Mouse (Mus musculus): ENCODE measurements around the gene Man2a1. TPM values are rescaled to one million over a fixed set of nuclear protein-coding genes. Genes with fewer than 3 reads are reported as not detected.

Gene Man2a1
- total RNA-seq, 2 experiments from 2014 or later: 15.2 to 30.9 TPM

DNA sequence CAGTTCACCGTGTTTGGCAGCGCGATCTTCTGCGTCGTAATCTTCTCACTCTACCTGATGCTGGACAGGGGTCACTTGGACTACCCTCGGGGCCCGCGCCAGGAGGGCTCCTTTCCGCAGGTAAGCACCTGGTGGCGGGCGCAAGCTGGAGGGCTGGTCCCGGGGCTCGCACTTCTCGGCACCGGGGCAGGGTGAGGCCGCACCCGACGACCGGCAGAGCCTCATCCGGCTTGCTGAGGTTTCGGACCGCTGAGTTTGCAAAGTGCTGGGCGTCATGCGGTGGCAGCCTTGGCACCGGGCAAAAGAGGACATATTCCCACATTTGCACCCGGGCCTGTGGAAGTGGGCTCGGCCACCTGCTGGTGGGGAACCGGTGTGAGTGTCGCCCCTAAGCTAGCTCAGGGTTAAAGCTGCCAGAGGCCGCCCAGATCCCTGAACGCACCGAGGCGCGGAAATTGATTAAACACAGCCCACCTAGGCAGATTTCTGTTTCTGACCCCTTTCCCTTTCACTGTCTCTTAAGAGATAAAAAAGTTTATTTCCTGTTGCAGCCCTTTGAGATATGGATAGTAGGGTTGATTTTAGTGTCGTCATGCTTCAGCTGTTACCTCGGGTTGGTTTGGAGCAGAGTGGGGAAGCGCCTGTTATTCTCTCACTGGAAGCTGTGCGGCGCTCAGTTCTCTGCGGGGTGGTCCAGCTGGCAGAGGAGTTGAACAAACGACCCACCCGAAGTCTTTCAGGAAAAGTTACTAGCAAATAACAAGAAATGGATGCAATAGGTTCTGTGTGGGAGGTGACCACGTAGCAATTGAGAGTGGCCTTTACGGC, 1.4 kb downstream of the Man2a1 start:
- ATAC-seq (replicated peaks; ENCODE audit: low FRiP score, poor library complexity, severe bottlenecking): 0 out of 2 replicates have a peak, but pooled peaks have one; percentile 18

DNA sequence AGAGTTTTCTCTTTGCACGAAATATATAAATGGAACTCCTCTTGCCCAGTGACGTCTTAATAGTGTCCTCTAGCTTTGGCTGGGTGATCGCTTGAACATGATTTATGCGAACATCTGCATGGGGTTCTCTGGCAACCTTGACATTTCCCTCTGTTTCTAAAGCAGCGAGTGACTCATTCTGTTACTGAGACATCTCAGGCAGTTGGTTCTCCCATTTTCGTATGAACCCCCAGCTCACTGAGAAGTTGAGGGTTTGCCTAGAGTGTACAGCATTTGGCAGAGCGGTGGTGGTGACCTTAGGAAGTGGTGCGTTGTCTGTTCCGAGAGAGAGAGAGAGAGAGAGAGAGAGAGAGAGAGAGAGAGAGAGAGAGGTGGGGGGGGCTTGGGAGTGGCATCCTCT, 2.6 kb downstream of the Man2a1 start:
- no peak for ATAC-seq (replicated peaks; ENCODE audit: low FRiP score, poor library complexity, severe bottlenecking)

DNA sequence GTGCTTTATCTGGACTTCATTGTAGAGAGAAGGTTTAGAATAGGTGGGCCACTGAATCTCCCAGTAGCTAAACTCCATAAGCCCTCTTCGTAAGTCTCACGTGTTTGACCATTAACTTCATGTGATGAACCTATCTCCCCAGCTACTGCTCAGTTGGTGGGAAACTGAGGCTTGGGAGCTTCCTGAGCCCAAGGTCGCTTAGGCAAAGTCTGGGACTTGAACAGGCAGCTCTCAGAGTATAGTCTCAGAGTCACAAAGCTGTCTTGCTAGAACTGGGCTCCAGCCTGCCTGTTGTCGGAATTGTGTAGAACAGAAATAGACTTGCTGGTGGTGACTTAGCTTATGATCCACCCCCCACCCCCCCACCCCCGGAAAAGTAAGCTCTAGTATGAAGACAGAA, 3.0 kb downstream of the Man2a1 start:
- no peak for ATAC-seq (replicated peaks; ENCODE audit: low FRiP score, poor library complexity, severe bottlenecking)

DNA sequence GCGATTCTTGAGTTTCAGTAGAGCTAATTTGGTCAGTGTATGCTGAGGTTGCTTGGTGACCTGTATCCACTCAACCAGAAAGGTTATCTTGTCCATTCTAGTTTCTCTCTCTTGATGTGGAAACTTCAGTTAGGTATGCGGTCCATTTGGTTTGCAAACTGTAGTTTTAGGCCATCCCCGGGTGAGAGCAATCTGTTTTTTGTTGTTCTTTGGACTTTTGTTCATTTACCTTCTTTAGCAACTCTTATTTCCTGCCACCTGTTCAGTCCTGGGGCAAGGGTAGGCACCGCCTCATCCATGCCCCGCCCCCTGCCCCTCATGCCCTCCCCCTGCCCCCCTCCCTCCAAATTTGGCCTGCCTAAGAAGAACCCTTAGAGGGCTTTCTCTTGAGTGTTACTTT, 3.6 kb downstream of the Man2a1 start:
- ATAC-seq (replicated peaks; ENCODE audit: low FRiP score, poor library complexity, severe bottlenecking): no peak

DNA sequence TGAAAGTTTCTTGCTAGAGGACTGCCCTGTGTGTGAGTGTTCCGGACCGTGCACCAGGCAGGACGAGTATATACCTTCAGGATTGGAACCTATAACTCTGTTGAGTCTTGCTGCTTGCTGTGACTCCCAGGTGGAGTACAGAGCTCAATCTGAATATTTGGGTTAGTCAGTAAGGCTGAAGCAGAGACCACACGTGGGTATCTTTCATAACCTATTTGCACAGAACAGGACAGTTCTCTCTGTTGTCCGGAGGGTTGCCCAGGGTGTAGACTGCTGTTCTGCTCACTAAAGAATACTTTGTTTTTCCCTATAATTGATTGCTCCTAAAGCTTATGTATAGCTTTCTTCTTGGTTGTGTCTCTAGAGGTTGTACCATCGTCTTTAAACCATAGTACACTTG, 7.7 kb downstream of the Man2a1 start:
- no peak for ATAC-seq (replicated peaks; ENCODE audit: low FRiP score, poor library complexity, severe bottlenecking)

DNA sequence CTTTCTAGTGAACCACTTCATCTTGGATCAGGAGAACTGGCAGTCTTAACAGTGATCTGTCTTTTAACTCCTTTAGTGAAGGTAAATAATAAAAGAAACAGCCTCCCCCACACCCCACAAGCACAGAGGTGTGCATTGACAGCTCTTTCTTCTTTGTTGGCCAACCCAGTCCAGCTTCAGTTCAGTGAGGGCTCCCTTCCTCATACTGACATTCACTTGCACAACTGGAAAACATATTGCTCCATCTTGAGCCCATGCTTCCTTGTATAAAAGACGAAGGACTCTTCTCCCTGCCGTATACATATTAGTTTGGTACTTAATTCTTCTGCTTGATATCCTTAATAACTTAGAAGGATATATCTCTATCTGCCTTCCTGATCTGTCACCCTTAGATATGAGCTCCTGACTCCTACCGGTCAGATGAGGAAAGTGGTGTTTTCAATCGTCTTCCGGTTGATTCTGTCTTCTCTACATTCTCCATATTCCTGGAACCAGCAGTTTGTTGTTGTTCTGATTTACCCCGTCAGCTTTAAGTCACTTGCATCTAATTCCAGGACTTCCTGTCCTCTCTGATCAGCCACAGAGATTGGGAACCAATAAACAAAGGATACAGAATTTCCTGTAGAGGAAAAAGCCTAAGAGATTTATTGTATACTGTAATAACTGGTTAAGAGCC, 8.5 kb downstream of the Man2a1 start:
- ATAC-seq (replicated peaks; ENCODE audit: low FRiP score, poor library complexity, severe bottlenecking): no peak

DNA sequence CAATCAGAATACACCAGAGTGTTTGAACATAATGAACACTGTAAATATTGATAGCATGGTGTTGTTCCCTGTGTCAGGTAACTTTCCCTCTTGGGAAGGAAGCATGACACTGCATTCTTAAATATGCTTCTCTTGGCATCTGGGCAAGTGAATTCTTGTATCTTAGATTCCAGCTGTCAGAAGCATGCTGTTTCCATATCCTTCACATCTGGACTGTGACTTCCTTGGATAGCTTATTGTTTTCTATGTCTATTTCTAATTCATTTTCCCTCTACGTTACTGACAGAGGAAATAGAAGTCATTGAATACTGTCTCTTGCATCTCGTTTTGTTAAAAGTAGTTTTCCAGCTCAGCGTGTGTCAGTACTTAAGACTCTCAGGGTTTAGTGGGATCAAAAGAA, 9.2 kb downstream of the Man2a1 start:
- no peak for ATAC-seq (replicated peaks; ENCODE audit: low FRiP score, poor library complexity, severe bottlenecking)

DNA sequence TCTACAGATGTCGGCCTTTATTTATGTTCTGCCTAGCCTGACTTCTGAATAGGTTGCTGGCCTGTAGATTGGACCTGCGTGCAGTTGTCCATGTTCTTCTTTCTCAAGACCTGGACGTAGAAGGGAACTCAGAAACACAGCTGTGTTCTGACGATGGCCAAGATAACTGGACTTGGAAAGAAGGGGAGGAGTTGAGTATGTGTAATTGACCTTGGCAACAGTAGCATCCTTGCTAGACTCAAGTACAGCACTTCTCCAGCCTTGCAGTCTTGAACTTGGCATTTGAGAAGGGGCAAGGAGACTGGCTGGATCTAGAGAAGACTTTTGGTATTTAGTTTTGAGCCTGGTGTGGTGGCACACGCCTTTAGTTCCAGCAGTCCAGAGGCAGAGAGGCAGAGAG, 10.9 kb downstream of the Man2a1 start:
- ATAC-seq (replicated peaks; ENCODE audit: low FRiP score, poor library complexity, severe bottlenecking): no peak

DNA sequence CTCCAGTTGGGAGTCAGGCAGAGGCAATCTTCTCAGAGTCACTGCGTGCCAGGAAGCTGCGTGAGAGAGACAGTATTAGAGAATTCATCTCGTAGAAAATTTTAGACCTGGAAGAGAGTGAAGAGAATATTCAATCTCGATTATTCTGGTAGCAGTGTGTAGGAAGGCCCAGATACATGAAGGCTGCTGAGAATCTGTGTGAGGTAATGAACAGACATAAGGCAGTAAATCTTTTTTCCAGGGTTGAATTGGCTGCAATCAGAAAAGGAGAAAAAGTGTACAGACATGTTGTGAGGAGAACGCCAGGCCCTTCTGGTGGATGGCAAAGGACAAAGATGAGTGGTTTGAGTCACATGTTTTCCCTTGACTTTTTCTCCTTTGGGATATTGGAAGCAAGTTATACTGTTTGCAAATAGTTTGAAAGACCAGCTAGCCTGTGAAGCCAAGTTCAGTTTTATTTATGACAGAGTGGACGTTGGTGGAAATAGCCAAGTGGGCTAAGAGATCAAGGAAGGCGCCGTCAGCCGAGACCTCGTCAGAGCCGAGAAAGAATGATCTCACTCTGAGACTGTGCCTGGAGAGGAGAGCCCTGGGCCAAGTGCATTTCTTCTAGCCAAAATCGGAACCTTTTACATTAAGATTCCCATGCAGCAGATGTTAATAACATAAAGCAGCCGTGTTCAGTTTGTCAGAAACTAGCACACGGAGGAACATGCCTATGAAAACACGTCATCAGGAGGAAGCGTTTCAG, 11.8 kb downstream of the Man2a1 start:
- ATAC-seq (replicated peaks; ENCODE audit: low FRiP score, poor library complexity, severe bottlenecking): no peak

DNA sequence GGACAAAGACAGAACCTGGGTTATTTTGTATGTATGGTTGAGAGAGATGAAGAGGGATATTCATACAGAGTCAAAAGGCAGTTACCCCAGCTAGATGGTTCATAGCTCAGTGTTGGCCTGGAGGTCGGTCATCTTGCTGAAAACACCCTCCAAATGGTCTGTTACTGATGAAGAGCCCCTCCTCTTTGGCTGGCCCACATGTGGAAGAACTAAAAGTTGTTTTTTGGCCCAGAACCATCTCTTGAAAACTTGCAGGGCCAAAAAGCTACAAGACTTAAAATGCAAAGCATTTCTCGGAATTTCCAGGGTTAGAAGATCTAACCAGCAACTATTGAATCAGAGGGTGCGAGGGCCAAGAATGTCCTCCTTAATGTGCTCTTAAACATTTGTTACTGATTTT, 12.4 kb downstream of the Man2a1 start:
- no peak for ATAC-seq (replicated peaks; ENCODE audit: low FRiP score, poor library complexity, severe bottlenecking)

DNA sequence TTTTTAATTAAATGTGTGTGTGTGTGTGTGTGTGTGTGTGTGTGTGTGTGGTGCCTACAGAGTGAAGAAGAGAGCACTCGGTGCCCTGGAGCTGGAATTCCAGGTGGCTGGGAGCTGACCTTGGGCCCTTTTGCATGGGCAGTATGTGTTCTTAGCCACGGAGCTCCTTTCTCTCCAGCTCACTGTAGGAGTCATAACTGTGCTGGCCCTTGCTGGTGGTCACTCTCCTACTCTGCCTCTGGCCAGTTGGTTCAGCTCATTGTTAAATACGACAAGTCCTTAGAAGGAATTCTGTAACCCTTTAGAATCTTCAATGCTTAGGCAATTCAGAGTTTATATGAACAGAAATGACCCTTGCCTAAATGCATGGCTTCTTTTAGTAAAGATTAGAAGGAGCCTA, 12.8 kb downstream of the Man2a1 start:
- ATAC-seq (replicated peaks; ENCODE audit: low FRiP score, poor library complexity, severe bottlenecking): no peak

DNA sequence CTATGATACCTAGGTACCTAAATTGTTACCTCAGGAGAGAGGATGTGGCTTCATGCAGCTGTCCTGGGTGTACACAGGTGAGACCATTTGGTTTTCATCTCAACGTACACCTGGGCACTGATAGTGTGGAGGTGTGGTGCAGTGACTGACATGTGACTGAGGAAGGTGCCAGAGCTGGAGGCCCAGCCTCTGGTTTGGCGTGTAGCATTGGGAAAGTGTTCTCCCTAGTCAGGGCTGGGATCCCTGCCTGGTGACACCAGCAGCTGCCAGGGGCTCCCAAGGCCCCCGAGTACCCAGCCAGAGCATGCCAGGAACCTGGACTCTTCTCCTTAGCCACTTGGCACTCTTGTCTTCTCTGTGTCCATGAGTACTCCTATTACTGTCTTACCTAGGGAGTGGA, 14.3 kb downstream of the Man2a1 start:
- ATAC-seq (replicated peaks; ENCODE audit: low FRiP score, poor library complexity, severe bottlenecking): no peak

DNA sequence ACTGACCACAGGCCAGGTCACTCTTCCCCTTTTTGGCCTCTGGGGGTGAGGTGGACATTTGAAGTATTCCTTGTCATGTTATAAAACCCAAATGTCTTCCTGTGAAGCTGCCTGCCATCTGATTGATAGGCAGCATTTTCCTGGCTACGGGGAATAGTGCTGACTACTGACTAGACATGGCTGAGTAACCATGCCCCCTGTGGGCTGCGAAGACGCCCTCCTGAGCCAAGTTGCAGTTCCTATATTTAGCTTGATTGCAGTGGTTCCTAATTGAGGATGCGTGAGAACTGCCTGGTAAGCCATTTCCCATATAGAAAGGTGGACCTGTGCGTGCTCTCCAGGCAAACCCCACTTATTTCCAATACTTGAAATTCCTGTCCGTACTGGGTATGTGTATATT, 14.9 kb downstream of the Man2a1 start:
- ATAC-seq (replicated peaks; ENCODE audit: low FRiP score, poor library complexity, severe bottlenecking): no peak

DNA sequence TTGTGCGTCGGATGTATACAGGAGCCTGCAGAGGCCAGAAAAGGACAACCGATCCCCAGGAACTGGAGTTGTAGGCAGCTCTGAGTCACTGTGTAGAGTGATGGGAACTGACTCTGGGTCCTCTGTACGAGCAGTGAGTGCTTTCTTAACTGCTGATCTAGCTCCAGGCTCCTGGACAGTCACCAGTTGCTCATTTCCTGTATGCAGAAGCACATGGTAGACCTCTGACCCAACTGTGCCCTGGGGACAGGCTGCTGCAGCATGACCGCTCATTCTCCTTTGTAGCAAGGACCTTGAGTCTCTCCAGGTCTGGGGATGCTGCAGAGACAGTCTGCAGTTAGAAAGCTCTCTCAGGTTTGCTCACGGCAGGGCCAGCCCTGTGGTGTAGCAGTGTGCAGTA, 15.7 kb downstream of the Man2a1 start:
- ATAC-seq (replicated peaks; ENCODE audit: low FRiP score, poor library complexity, severe bottlenecking): no peak

DNA sequence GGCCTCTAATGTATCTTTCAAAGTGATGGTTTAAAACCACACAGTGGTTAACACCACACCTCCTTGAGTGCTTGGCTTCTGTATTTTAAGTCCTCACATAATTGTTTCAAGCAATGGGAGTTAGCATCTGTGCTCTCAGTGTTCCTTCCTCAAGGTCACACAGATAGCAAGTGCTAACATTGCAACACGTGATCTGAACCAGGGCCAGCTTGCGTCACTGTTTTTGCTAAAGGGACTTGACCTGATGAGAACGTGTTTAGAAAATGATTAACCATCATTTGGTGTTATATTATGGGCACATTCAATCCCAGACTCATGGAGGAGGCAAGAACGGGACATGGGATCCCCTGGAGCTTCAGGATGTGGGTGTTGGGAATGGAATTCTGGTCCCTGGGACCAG, 17.3 kb downstream of the Man2a1 start:
- no peak for ATAC-seq (replicated peaks; ENCODE audit: low FRiP score, poor library complexity, severe bottlenecking)

DNA sequence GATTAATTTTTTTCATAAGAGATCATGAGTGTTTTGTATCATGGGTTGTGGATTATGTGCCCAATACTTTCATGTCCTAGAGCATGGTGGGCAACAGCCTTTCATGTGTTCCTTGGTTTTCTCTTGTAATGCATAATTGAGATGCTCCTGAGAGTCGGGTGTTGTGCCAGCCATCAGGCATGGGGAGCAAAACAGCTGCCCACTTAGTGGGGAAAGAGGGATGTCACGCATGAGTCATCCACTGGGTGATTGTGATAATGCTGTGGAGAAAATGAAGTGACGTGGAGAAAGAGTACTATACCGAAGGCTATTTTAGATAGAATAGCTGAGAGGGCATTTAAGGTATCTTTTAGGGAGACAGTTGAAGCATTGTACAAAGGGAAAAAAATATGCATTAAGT, 18.5 kb downstream of the Man2a1 start:
- no peak for ATAC-seq (replicated peaks; ENCODE audit: low FRiP score, poor library complexity, severe bottlenecking)

DNA sequence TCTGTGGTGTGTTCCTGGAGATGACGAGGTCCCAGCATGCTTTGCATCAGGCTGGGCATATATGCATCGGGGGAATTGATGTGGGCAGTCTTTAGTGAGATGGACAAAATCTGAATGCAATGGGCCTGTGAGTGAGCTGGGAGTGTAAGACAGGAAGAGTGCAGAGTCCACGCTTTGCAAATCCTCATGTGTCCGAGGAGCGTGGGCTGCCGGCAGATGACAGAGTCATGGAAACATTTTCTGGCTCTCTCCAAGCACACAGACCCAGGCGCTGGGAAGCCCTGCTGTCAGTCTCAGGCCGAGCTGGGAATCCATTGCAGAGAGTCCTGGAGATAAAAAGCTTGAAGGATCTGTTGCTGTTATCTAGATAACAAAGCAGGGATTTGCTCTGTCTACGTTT, 19.6 kb downstream of the Man2a1 start:
- ATAC-seq (replicated peaks; ENCODE audit: low FRiP score, poor library complexity, severe bottlenecking): no peak

DNA sequence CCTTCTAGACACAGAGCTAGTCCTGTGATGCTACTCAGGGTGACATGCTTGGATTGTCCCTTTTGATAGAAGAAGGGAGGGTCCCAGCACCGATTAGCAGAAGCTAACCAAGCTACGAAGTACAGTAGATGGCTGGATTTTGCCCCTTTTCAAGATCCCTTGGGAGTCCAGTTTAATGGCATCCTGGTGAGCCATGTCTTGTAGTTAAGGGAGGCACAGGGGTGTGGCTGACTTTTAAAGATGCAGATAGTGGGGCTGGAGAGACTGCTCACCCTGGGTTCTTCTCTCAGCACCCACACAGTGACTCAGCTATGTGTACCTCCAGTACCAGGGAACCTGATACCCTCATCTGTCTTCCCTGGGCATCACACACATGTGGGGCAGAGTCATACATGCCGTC, 20.1 kb downstream of the Man2a1 start:
- ATAC-seq (replicated peaks; ENCODE audit: low FRiP score, poor library complexity, severe bottlenecking): no peak

DNA sequence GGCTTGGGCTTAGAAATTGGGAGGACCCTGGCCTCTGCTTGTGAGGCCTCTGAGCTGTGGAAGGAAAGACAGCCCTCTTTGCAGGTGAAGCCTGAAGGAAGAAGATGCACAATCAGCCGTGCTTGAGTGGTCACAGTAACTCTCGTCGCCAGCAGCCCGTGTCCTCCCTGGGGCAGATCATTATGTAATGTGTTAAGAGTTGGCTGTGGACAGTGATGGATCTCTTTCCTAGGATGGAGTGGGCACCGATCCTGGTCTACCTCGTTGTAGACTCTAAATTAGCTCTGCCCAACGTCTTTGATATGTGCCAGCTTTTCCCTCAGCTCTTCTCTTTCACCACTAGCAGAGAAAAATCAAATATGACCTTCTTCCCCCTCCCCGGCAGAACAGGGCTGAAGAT, 20.7 kb downstream of the Man2a1 start:
- ATAC-seq (replicated peaks; ENCODE audit: low FRiP score, poor library complexity, severe bottlenecking): no peak

DNA sequence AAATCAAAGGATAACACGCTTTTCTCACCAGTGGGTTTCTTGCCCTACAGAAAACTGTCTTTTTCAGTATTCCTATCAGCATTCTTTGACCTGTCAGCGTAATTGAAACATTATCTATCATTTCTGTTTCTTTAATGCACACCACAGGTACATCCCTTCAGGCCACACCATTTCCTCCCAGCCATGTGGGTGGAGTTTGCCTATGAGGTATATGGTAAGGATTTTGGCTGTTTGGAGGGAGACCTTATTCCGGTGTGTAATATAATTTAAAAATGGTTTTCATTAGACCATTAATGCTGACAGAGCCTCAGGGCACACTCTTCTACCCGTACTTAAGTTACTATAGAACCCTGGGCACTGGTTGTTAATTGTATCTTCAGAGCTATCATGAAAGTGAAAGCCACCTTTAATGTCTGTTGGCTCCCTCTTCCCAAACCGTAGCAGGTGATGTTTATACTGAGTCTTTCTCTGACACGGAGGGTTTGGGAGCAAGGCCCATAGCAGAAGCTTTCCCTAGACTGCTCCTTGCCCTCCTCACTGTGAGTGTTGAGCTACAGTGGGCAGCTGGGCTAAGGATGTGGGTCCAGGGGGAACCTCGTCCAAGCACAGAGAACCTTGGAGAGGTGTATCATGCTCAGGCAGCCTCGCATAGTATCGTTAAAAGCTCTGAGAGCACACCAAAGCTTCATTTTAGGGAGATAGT, 21.3 kb downstream of the Man2a1 start:
- no peak for ATAC-seq (replicated peaks; ENCODE audit: low FRiP score, poor library complexity, severe bottlenecking)

All from erythroblast, adult 5-6 weeks (primary cell).